Comparison of ENCODE assay signal across 22 mouse cellular contexts in genomic region chr6:115418171-115418570, GRCm38 (mm10).
"Had no signal": no experiment of that assay in that cellular context is flagged by ENCODE, and none has a peak within 500 bp of the region (broad histone marks: within the 10 kb centered on the region; RNA-seq: fewer than 3 reads in every experiment).

No protein-coding gene starts in this region.

- H3K4me3 ChIP-seq: layer of hippocampus, adult 2 months; limb, embryonic 10.5 days; limb, embryonic 13.5 days; midbrain, embryonic 12.5 days; midbrain, embryonic 15.5 days; neural tube, embryonic 12.5 days; neural tube, embryonic 15.5 days had no signal

- ATAC-seq: lung, postnatal 0 days; midbrain, embryonic 15.5 days had no signal

- H3K4me1 ChIP-seq: limb, embryonic 10.5 days; limb, embryonic 13.5 days; midbrain, embryonic 12.5 days; midbrain, embryonic 15.5 days; neural tube, embryonic 12.5 days; neural tube, embryonic 15.5 days had no signal

- H3K27ac ChIP-seq: kidney, postnatal 0 days; layer of hippocampus, adult 2 months; limb, embryonic 10.5 days; limb, embryonic 13.5 days; liver, embryonic 14.5 days; macrophage; midbrain, embryonic 12.5 days; midbrain, embryonic 15.5 days; neural tube, embryonic 12.5 days; neural tube, embryonic 15.5 days; stomach, postnatal 0 days had no signal

- H3K27me3 ChIP-seq: limb, embryonic 13.5 days; midbrain, embryonic 12.5 days; midbrain, embryonic 15.5 days; neural tube, embryonic 12.5 days; neural tube, embryonic 15.5 days had no signal

- DNase-seq: kidney, postnatal 25 days; layer of hippocampus, adult 9-11 months; liver; liver, postnatal 0 days; lung, embryonic 14.5 days; right cerebral cortex, adult 18-20 months; right cerebral cortex, postnatal 14 days; right cerebral cortex, postnatal 4 days; thymus, adult 2 months; thymus, postnatal 25 days had no signal
